Mouse (Mus musculus) olfactory bulb, adult 2 months (tissue): ENCODE data around the gene BC117090.

ENCODE experiments used
- CTCF ChIP-seq: fragments of 200-500 bp; IDR thresholded peaks from 2 replicates; pipeline ENCODE4 v1.5.1; 2012; ENCODE audit warnings: low read depth, mild to moderate bottlenecking, low read length, moderate library complexity; ENCODE audit not compliant: insufficient read depth
- POLR2A ChIP-seq: fragments of 200-500 bp; IDR thresholded peaks from 2 replicates; pipeline ENCODE4 v1.6.1; 2012; ENCODE audit warnings: mild to moderate bottlenecking, low read depth, low read length, moderate library complexity; ENCODE audit not compliant: insufficient read depth

- TF ChIP-seq POLR2A = no peak
- TF ChIP-seq CTCF = no peak
Measured at GRCm38 (mm10) chr16:36289140-36289539, 45.0 kb downstream of the BC117090 start.
